Mouse (Mus musculus) embryo, embryonic 9.5 days (tissue): Measurements from ENCODE around the gene Tmem209.

ENCODE experiments used
- DNase-seq: peaks from one replicate; pipeline ENCODE4 v3.0.0-alpha.2; 2017; ENCODE audit errors: extremely low spot score

Gene Tmem209

DNA sequence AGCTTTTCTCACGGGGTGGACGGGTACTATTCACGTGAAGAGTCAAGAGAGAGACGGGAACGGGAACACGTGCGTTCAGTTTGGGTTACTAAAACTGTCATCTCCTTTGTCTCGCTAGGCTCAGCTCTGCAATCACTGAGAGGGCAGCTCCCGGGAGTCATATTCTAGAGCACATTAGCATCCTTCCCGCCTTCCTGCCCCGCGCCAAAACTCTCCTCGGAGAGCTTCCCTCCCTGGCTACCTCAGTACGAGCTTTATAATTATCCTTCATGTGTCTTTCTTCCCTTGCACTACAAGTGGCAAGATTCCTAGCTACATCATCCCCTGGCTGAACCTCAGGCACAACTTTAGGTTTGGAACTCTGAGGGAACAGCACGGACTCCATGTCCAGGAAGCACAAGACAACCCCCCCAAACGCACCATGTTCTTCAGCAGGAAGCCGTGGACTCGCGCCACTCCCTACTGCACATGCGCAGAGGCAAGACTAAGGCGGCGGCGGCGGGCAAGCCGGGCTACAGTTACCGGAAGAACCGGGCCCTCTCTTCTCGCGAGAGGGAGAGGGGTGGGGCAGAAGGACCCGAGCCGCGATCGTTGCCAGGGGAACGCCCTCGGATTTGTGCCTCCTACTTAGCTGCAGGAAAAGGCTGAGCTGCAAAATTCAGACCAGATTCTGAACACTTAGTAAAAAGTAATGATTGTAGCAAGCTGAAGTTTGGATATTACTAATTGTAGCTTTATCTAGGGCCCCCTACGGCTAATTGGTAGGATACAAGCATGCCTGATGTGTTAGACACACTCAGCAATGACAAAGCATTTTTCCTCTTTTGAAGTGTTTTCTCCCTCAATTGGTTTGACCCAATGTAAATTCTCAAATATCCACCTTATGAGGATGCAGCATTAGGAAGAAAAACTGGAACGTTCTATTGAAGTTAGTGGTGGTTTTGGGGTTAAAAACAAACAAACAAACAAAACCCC lies at the start of gene Tmem209, which contains the start of gene Ssmem1:
Gene Tmem209 (minus strand): TSS at position 519 of the 975 bp plus-strand sequence.
Gene Ssmem1 (plus strand): TSS at position 585 of the 975 bp plus-strand sequence.
- peak; percentile 99 for DNase-seq

DNA sequence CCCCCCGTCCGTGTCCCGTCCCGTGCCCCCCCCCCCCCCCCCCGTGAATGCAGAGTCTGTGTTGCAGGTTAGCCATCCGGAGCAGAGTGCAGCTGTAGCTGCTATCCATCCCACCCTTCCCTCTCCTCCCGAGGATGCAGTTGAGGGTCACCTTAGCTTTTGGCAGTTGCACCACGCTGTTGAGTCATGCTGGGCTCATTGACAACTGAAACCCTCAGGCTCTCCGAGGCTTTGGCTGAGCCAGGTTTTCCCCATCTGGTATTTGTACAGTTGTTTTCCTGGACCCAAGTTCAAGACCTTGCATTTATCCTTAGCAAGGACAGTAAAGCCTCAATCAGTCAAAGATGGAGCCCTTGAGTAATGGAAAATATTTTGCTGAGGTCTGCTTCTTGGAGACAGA lies 46.5 kb upstream of the Tmem209 start:
- no peak for DNase-seq

- no peak for DNase-seq
These were observed 45.1 kb upstream of the Tmem209 start for GRCm38 (mm10) chr6:30554621-30555170.

DNA sequence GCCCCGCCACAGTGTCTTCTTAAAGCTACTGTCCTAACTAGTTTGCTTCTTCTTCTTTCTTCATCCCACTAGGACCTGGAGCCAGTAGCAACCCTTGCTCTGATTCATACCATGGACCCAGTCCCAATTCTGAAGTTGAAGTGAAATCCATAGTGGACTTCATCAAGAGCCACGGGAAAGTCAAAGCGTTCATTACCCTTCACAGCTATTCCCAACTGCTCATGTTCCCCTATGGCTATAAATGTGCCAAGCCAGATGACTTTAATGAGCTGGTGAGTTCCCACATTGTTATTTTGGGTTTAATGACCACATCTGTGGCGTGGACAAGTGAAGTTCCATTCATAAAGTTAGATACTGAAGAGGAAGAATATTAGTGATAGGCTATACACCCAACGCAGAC lies 44.5 kb upstream of the Tmem209 start:
- no peak for DNase-seq

GRCm38 (mm10) chr6:30553381-30554010 lies 43.9 kb upstream of the Tmem209 start:
- no peak for DNase-seq

- DNase-seq: no peak
These were observed 43.0 kb upstream of the Tmem209 start for GRCm38 (mm10) chr6:30552628-30553027.

DNA sequence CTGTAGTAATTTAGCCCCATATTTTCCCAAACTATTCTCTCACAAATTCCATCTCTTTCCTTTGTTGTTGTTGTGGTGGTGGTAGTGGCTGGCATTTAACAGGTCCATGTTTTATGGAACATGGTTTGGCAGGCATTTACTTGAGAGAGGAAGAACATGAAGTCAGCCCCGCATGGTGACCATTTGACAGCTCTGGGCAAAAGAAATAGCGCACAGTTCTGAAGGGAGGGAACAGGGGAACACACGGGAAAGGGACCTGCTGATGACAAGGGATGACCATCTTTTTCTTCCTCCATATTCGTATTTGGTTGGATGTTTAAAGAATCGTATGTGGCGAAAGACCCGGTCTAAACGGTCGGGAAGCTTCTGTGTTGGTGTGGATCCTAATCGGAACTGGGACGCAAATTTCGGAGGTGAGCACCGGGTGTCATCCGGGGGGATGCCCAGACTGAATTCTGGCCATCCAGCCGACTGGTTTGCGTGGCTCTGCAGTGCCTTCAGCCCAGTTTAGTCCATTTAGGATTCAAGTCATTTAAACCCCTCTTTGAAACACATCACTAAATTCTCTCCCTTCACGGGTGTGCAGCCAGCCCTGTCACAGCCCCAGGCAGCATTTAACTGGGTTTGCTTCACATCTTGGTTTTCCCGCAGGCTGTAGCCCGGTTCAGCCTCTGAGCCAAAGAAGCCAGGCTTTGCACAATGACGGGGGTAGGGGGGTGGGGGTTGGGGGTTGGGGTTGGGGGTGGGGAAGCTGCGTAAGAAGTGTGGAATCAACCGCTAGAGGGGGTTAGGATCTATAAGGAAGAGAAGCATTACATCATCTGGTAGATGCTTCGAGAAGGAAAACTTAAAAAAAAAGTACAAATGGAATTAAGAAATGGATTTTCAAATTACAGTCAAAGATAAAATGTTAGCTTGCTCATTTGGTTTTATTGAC lies 42.3 kb upstream of the Tmem209 start:
- DNase-seq: peak; percentile 73

DNA sequence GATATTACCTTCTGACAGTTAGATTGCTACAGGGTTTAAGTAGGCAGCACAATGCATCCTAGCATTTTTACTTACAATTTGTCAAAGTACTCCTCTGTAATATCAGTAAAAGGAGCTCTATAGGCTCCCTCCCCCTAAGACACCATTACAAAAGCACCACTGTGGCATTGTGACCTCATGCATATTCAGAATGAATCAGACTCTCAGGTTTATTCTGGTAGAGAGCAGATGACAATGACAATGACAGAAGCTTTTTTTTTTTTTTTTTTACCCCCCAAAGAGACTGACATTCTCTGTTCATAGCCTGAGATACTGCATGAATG lies 41.6 kb upstream of the Tmem209 start:
- DNase-seq: no peak

DNA sequence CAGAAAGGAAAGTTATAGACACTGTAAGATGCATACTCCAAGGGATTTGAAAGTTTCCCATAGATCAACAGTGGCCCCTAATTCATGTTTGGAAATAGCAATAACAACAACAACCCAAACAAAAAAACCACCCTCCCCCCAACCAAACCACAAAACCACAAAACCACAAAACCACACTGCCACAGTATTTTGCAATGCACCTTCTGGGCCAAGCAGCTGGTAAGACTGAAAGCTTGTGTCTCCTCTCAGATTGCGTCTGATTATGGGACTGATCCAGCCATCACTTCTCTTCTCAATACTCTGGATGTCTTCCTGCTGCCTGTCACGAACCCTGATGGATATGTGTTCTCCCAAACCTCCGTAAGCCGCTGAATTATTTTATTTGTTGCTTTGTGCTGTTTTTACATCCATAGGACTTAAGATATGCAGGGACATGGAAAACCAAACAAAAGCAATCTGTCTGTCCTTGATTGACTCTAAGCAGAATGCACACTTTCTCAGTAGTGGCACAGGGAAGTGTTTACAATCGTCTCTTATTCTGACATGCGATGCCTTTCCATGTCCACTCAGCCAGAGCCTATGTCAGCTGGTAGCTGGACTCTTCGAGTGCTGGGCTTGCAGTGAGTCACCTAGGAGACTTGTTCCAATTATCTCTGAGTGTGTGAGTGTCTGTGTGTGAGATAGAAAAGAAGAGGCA lies 41.1 kb upstream of the Tmem209 start:
- peak; percentile 29 for DNase-seq

DNA sequence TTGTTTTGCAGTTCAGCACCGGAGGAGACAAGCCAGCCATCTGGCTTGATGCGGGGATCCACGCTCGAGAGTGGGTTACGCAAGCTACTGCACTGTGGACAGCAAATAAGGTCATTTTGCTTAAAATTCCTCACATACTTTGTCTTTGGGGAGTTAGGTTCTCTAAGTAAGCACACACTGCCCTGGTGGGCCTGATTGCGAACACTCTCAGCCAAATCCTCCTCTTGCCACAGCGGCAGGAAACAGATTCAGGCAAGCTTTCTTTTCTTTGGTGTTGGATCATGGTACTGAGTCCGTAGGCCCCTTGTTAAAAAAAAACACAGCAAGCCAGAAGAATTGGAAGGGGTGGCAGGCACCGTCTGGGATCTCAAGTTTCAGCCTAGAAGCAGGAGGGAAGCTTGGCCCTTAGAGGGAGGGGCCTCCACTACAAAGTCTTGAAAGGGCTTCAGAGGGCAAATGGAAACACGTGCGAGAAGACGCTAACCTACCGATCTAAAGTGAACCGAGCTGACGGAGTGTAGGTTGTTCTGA lies 39.7 kb upstream of the Tmem209 start:
- DNase-seq: peak; percentile 80

DNA sequence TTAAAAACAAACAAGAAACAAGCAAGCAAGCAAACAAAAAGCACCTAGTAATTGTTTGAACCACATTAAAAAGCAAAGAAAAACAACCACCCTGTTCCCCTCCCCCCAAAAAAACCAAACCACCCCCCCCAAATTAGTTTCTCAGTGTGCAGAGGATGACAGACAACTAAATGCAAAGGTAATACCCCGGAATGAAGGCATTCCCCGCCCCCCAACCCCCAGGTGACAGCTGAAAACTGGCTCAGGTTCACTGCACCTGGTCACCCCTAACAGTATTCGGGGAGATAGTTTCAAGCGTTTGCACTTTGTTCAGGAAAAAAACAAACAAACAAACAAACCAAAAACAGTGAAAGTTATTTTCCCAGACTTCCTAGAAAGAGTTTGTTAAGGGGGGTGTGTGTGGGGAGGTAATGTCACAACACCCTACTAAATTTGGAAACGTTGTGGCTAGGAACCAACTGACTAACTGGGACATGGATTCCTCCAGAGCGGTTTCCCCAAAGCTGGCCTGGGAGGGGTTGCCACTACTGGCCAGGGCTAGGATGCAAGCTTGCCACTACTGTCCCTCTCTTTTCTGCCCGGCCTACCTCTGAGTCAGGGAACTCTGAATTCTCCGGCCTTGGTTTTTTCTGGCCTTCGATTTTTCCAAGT lies 38.2 kb upstream of the Tmem209 start:
- DNase-seq: no peak

GRCm38 (mm10) chr6:30547274-30547645 lies 37.7 kb upstream of the Tmem209 start:
- peak; percentile 74 for DNase-seq

DNA sequence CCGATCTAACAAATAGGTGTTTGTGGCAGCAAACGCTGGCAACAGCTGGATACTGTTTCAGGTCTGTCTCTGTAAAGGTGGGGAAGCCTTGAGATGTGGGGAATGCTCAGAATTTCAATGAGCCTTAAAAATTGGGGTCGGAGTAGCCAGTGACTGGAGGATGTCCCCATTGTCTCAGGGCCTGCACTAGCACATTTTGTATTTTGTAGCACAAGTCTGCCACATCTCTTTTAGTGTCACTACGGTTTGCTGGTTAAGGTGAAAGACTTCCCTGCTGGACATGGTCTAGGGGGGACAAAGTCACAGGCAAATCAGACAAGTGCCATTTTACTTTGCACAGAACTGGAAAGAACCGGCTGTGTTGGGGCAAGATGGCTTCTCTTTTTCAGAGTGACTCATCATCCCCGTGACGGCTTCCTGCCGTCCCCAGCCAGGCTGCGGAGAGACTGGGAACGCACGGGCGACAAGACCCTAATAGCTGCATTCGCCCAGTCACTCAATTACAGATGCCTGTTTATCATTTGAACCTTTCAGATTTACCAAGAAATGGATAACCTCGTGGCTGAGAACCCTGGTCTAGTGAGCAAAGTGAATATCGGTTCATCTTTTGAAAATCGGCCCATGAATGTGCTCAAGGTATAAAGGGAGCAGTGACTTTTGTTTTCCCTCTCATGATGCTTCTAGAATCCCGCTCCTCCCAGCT lies 37.1 kb upstream of the Tmem209 start:
- DNase-seq: peak; percentile 77

DNA sequence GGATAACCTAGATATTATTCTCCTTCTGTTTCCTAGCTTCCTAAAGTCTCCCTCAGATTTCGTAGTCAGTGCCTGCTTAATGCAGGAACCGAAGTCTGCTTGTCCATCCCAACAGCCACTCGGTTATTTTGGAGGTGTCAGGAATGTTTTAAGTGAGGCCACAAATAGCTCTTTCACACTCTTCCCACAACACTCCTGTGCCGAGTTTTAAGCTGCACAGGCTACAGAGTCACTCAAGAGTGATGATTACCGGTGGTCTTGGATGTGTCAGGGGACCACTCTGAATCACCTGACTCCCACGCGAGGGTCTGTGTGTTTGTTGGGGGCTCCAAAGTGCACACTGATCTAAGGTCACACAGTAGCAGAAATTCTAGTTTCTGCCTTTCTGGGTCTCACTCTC lies 36.1 kb upstream of the Tmem209 start:
- no peak for DNase-seq

DNA sequence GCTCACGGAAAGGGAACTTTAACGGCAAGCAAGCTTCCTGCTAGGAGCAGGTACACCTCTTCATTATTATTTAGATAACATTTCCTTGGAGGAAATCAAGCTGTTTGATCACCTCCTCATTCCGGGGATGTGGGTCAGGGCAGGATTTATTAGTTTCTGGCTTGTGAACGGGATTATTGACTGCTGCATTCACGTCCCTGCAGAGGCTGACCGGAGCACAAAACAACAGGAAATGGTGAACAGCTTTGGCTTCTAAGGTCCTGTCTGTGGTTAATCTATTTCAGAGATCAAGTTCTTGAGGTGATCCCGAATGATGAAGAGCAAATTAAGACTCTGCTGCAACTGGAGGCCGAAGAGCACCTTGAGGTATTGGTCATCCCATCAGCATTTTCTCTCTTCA lies 34.3 kb upstream of the Tmem209 start:
- no peak for DNase-seq

DNA sequence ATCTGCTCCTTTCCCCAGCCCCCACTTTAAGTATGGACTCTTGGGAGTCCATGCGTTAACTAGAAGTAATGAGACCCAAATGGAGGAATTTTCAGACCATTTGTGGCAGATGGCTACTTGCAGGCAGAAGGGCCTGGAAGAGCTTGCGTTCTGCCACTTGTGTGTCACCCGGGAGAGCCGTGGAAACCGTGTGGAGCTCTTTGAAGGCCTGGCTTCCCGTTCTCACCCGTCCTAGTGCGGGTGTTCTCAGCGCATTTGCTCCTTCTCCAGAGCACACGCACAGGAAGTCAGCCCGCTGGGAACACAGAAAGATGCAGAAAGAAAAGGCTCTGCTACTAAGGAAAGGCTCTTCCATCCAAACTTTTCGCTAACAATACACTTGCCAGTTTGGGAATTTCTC lies 33.5 kb upstream of the Tmem209 start:
- no peak for DNase-seq

GRCm38 (mm10) chr6:30542277-30542676 lies 32.7 kb upstream of the Tmem209 start:
- no peak for DNase-seq

DNA sequence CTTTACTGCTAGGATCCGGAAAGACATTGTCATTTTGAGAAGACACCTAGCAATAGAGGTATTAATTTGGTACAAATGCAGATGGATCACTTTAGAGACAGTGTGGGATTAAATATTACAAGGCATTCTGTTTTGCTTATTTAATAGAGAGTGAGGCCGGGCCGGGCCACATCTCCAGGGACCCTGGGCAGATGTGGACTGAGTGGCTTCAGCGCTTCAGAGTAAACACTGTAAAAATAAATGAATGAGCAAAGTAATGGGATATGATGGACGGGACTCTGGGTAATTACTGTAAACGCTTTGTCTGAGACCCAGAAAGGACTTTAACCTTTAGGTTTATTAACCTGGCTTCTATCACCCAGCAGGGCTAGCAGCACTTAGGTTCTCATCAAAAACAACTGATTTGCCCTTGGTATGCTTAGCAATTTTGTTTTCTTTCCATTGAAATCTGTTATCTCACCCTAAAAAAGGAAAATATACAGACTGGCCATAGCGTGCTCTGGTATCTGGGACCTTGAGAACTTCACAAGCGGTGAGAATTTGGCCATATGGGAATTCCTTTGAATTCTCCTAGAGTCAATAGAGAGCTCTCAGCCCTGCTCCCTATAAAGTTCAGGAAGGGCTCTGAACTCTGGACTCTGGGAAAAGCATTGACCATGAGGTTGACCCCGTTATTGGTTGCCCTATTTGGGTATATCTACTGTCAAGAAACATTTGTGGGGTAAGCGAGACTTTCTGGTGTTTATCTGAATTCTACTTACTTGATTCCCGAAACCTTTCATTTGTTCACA lies 31.6 kb upstream of the Tmem209 start, which contains the start of gene Cpa2:
Gene Cpa2 (plus strand): TSS at position 574 of the 791 bp plus-strand sequence.
- DNase-seq: no peak

DNA sequence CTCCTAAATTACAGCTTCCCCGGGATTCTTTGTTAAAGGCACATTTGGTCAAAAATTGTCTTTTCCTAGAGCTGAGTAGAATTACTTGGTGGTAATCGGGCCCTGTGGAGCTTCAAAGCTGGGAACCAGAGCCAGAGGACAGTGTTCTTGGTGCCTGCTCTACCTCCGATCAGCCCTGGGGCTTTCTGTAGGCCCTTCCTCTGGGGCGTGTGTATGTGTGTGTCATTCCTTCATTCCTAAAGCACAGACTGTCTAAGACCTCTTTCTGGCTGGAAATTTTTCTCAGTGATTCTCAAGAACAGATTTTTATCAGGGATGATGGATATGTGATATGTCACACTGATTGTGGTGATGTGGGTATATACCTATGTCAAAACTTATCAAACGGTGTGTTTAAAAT lies 29.2 kb upstream of the Tmem209 start:
- no peak for DNase-seq
